Mouse (Mus musculus) liver, adult (tissue): ENCODE results near the gene Tcaf2.

ENCODE experiments used
- GATA4 ChIP-seq: IDR thresholded peaks from 2 replicates; pipeline ENCODE4 v1.6.1; 2014; ENCODE audit warnings: mild to moderate bottlenecking, low read length; ENCODE audit not compliant: insufficient replicate concordance

Tcaf2 gene

DNA sequence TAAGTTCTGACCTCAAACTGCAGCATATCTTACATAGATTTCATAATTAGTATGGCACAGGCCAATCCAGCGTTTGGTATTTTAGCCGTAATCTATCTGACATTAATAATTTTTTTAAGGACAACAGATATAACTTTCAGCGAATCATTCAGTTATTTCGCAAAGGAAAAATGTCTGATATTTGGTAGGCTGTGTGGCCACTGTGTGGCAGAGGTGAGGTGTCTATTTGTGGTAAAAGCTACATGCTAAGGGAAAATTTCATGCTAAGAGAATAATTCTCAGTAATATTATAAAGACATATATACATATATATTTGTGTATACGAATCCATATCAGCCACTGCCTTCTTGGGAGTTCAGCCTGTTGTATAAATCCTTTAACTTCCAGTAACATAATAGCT is 58.5 kb downstream of the Tcaf2 start:
- TF ChIP-seq GATA4 = no peak

DNA sequence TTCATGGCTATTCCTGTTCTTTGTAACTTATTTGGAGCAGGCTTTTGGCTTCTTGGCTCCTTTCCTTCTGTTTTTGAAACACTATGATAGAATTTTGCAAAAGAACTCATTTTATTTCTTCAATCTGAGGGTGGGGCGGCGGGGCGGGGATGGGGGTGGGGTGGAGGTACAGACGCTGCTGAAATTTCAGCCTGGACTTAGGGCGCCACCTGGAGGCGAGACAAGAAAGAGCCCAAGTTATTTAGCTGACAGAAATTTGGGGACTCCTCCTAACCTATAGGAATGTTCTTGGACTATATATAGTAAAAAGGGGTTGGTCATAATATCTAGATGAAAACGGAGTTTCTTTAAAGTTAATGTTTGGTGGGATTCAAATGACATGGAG is 61.6 kb downstream of the Tcaf2 start:
- TF ChIP-seq GATA4 = no peak

DNA sequence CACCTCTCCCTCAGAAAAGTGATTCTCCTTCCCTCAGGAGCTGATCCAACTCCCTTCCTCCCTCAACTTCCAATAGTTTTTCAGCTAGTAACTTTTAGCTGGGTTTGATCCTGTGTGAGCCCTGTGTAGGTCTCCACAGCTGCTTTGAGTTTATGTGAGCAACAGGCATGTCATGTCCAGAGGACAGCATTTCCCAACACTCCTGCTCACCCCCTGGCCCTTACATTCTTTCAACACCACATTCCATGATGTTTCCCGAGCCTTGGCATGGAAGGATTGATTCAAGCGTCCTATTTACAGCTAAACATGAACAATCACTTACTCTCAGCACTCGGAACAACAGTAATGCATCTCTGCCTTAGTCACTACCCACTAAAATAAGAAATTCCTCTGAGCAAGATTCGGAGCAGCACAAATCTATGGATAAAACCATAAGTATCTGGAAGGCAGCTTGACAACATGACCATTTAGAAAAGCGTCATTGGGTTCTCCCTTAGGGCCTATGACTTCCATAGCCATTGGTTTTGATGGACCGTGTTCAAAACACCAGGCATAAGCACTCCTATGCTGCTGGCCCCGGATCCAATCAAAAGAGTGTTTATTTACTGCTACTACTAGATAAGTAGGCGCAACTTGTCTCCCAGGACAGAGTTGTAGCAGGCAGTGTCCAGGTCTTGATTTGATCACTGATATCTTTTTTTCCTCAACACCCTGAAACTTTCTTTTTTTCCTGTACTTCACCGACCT is 62.1 kb downstream of the Tcaf2 start:
- TF ChIP-seq GATA4 = no peak

DNA sequence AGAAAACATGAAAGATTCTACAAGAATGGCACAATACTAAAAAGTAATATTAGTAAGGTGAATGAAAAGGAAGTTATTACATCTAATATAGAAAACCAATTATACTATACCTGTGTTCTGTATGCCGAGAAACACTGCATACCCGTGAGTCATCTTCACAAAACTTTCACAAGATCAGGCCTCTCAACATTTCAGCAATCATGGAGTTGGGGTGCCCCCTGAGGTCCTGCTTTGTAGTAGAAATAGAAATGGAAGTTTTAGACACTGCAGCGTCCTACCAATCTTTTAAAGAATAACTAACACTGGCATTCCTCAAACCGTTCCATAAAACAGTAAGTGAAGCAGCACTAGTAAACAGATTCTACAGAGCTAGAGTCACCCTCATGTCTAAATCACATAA is 66.4 kb downstream of the Tcaf2 start:
- no peak for TF ChIP-seq GATA4

DNA sequence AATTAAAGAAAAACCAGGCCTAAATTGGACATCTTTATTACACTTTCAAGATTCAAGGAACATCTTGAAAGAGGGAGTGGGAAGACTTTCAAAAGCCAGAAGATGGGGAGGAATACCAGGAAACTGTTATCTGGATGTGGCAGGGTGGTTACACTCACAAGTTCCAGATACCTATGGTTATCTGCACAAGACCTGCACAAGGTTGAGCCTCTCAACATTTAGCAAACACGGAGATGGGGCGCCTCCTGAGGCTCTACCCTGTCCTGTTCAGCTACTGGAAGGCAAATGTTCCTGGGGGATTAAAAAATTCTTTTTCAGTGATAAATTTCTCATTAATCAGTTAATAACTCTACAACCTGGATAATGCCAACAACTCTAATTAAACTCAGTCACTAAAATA is 67.6 kb downstream of the Tcaf2 start:
- no peak for TF ChIP-seq GATA4
